Mouse (Mus musculus) liver, postnatal 0 days (tissue): ENCODE results near the gene Gm49336.

Source experiments
- CTCF ChIP-seq: sonication (generic); IDR thresholded peaks from 2 replicates; pipeline ENCODE4 v1.5.1; 2016; ENCODE audit warnings: antibody characterized with exemption, low read depth
- EP300 ChIP-seq: IDR thresholded peaks from 2 replicates; pipeline ENCODE4 v1.6.1; 2016; ENCODE audit warnings: antibody characterized with exemption, low read depth, mild to moderate bottlenecking

DNA sequence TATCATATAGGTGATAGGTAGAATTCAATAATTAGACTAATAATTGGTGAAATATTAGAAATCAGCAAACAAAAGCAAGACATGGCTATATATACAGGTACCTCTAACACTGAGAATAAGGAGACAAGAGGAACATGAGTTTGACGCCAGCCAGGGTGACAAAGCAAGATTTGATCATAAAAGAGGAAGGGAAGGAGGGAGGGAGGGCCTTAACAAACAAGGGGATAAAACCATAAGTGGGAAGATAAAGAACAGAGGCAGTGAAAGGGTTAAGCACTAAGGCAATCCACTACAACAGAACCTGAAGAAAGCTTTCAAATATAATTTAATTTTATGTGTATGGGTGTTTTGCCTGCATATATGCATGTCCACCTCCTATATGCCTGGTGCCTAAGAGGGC is 56.7 kb downstream of the Gm49336 start:
- TF ChIP-seq CTCF = no peak
- no peak for TF ChIP-seq EP300
